Mouse (Mus musculus) monocyte, adult 5-6 weeks (primary cell): ENCODE measurements around the gene Gm39115. TPM values are rescaled to one million over a fixed set of nuclear protein-coding genes. Genes with fewer than 3 reads are reported as not detected.

Experiments used
- ATAC-seq: fragments of 153-309, 156-312 bp; replicated peaks from 2 replicates; pipeline ENCODE4 v1.8.0; 2017; ENCODE audit warnings: mild to moderate bottlenecking; ENCODE audit not compliant: low TSS enrichment, insufficient number of reproducible peaks, severe bottlenecking, poor library complexity, low FRiP score
- total RNA-seq: library from RNA; stranded (forward); fragments of 200-1000, 200-491, 200-594 nt; gene quantifications from 3 replicates; pipeline ENCODE4 v1.2.3, GENCODE M21; 2017

The Gm39115 gene
- total RNA-seq, 1 experiment from 2014 or later: not detected

- ATAC-seq: no peak
Observed at GRCm38 (mm10) chr7:142104747-142105146, 31.1 kb downstream of the Gm39115 start.

DNA sequence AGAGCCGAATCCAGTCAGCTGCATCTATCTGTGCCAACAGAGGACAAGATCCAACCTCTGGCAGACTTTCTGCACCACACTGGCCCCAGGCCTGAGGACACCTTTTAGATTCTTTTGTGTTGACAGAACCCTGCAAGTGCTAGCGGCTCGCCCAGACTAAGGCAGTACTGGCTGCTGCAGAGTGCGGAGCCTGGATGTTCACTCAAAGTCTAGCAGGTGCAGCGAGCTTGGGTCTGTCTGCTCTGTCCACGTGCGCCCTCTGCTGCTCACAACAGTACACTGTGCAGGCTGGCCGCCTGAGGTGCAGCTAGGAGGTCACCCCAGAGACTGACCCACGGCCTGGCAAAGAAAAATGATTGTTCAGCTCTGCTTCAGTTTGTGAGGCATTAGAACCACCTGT is 38.1 kb downstream of the Gm39115 start:
- ATAC-seq: peak; percentile 62; the same call in 1 of the 2 replicates

DNA sequence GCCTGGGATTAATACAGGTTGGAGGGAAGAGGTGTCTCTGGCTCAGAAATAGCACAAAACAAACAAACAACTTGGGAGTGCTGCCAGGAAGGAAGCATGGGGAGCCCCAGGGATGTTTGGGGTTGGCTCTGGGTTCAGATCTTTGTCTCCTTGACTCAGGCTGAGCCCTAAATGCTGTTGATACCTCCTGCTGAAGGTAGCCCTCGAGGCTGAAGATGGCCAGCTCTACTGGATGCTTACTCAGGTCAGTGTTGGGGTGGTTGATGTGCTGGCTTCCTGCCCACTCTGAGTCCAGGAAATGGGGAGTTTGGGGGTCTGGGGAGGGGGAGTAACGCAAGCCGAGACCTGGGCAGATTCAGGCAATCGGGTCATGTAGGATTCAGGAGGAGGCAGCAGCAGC is 39.1 kb downstream of the Gm39115 start:
- no peak for ATAC-seq

DNA sequence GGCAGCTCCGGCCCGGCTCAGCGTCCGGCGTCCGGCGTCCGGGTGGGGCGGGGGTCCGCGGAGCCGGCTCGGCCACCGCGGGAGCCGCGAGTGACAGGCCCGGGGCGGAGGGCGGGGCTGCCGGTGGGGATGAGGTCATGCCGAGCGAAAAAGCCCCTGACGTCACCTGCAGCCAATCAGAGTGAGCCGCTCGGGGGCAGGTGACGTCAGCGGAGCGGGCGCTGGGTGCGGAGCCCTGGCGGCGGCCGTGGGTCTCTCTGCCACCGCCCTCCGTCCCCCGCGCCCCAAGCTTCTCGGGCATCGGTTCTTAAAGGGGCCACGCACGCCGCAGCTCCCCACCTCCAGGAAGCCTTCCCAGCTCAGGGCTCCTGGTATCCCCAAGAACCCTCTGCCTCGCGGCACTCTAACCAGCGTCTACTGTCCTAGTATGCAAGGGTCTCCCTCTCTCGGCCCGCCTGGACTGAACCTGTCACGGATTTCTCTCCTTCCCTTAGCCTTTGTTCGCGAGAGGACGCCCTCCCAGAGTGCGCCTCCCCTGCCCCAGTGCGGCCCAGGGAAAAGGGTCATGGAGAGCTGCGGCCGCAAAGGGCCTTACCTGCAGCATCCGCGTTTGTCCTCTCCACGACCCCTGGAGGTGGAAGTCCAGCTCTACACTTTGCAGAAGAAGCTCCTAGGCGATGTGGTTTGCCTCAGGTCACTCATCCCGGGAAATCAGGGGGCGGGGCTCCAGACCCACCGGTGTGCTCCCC is 40.5 kb downstream of the Gm39115 start, which contains the start of gene Dusp8:
Gene Dusp8 (minus strand): TSS at position 661 of the 749 bp plus-strand sequence.
- peak; percentile 55; the same call in 1 of the 2 replicates for ATAC-seq

DNA sequence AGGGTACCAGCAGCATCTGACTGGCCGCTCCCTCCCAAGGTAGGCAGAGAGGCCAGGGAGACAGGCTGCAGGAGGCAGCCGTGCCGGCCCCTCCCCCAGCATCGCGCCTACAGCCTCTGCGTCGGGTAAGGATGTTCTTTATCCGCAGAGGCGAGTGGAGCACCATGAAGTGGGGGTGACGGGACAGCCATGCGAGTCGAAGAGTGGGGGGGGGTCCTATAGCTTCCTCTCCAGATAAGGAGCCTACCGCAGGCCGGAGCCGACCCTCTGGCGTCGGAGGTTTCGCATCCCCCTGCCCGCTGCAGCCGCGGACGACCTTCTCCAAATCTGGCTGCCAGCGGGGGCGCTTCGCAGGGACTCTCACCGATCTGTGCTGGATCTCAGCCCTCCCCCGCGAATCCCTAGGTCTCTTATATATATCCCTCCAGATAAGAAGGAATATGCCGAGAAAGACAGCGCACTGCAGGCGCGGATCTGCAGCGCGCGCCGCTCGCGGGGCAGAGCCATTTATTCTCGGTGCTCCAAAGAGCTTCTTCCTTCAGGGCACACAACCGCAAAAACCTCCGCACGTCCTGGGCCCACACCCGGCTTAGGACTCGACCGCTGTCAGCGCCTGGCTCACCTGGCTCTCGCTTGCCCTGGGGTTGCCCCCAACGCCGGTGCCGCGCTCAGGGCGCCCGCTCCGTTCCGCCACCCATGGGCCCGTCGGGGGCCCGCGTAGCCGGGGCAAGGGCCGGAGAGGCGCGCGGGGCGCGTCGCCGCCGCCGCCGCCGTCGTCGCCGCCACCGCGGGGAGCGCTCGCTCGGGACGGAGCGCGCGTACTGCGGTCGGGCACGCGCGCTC is 41.3 kb downstream of the Gm39115 start:
- no peak for ATAC-seq

GRCm38 (mm10) chr7:142093696-142094240 is 42.1 kb downstream of the Gm39115 start:
- ATAC-seq: no peak

- no peak for ATAC-seq
Observed at GRCm38 (mm10) chr7:142092991-142093390, 42.8 kb downstream of the Gm39115 start.

GRCm38 (mm10) chr7:142091848-142092247 is 44.0 kb downstream of the Gm39115 start:
- ATAC-seq: no peak

DNA sequence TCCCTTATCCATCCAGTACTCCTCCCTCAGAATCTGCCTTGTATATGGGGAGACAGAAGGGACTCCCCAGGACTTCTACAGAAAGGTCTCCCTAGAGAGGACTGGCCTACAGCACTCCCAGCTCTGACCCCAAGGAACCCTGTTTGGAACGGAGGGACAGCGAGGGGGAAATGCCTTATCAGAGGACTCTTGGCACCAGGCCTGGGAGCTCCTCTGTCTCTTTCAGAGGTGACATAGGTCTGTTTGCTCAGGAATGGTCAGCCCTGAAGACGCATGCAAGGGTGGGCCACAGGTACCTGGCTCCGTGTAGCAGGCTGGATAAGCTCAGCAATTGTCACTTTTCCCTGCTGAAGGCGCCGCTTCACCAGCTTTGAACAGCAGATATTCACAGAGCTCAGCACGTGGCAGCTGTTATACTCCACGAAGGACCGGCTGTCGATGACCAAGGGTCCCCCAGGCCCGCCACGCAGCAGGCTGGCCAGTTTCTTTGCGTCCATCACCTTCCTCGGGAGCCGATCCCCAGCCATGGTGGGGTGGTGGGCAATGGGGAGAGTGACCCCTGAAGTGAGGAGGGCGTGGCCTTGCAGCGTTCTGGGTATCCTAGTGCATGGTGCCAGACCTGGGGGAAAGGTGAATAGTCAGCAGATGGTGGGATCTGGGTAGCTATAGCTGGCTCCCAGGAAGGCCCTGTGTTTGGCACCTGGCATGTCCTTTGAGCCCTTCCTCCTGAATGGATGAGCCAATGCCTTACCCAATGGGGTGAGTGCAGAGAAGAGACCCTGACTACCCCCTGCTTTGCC is 46.0 kb downstream of the Gm39115 start:
- no peak for ATAC-seq

DNA sequence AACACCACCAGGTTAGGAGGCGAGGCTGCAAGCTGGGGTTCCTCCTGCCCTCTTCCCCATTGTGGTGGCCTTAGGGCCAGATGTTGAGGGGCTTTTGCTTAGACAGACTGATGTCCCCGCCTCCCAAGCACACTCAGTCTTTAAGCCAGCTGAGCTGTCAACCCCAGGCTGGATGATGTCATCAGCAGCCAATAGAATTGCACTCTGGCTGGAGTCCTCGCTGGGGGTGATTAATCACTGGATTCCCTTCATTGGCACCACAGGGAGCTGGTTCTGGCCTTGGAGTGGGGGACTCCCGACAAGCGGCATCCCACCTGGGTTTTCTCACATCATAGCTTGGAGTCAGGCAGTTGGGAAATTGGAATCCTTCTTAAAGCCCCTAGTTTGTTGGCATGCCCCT is 46.9 kb downstream of the Gm39115 start:
- no peak for ATAC-seq

- ATAC-seq: no peak
Observed at GRCm38 (mm10) chr7:142087069-142087652, 48.7 kb downstream of the Gm39115 start.

DNA sequence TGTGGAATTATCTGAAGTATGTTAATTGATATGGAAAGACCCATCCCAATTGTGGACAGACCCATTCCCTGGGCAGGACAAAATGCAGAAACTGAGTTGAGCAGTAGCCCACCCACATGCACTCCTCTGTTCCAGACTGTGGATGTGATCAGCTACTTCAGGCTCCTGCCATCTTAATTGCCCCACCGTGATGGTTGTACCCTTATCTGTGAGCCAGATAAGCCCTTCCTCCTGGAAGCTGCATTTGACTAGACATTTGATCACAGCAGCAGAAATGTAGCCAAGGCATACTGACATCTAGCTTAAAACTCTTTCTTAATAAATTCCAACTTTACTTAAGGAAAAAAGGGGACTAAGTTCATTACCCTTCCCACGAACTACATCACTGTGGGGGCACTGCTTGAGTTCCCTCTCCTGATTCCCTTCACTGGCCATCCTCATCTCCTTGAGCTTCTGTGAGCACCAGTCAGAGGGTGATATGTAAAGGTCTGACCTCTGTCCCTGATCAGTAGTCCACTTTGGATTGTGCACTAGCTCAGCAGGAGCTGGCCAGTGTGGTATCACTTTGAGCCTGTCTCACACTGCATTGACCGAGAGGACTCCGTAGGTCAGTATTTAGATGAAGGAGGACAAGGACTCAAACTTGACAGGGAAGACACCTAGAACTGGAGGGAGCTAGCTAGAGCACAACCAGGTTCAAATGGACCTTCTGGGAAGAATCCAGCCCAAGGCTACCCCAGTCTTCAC is 49.5 kb downstream of the Gm39115 start:
- ATAC-seq: no peak

Other genes with a start within 250 kb of the Gm39115 start
- 36.8 to 53.8 TPM (median 38.2 TPM) in 3 replicates for gene Tollip, start 217.5 kb downstream of the Gm39115 start, total RNA-seq
- gene Brsk2, start 186.3 kb downstream of the Gm39115 start, total RNA-seq: 0.53 TPM in 1 of 3 replicates, not detected in the others
- 38.5 to 50.0 TPM (median 45.2 TPM) in 3 replicates for gene Mob2, start 75.0 kb downstream of the Gm39115 start, total RNA-seq
- 0.29 to 1.4 TPM in 2 of 3 replicates, not detected in the other for gene Dusp8, start 40.2 kb downstream of the Gm39115 start, total RNA-seq
- not detected in 3 replicates for gene Gm45618, start 15.3 kb downstream of the Gm39115 start, total RNA-seq
- gene Gm45337, start 8.6 kb upstream of the Gm39115 start, total RNA-seq: not detected in 3 replicates
- gene Gm29735, start 21.1 kb upstream of the Gm39115 start, total RNA-seq: not detected in 3 replicates
- gene Gm4553, start 29.7 kb upstream of the Gm39115 start, total RNA-seq: not detected in 3 replicates
- gene Krtap5-2, start 40.0 kb upstream of the Gm39115 start, total RNA-seq: not detected in 3 replicates
- not detected in 3 replicates for gene Gm10153, start 54.4 kb upstream of the Gm39115 start, total RNA-seq
- gene Krtap5-3, start 65.3 kb upstream of the Gm39115 start, total RNA-seq: not detected in 3 replicates
- not detected in 3 replicates for gene Gm7579, start 75.8 kb upstream of the Gm39115 start, total RNA-seq
- gene Krtap5-5, start 93.9 kb upstream of the Gm39115 start, total RNA-seq: not detected in 3 replicates
- not detected in 3 replicates for gene Gm40460, start 105.0 kb upstream of the Gm39115 start, total RNA-seq
- not detected in 3 replicates for gene Gm2431, start 122.3 kb upstream of the Gm39115 start, total RNA-seq
- not detected in 3 replicates for gene Gm4559, start 138.3 kb upstream of the Gm39115 start, total RNA-seq
- gene Krtap5-1, start 161.1 kb upstream of the Gm39115 start, total RNA-seq: not detected in 3 replicates
- gene Krtap5-4, start 167.5 kb upstream of the Gm39115 start, total RNA-seq: not detected in 3 replicates
- gene Ifitm10, start 237.7 kb upstream of the Gm39115 start, total RNA-seq: 10.2 to 46.5 TPM (median 13.9 TPM) in 3 replicates
- gene Gm49369, start 246.6 kb upstream of the Gm39115 start, total RNA-seq: 242 to 452 TPM (median 290 TPM) in 3 replicates